Mouse (Mus musculus) hindbrain, embryonic 16.5 days (tissue): ENCODE measurements around the gene Smurf1. TPM values are rescaled to one million over a fixed set of nuclear protein-coding genes. Genes with fewer than 3 reads are reported as not detected.

Source experiments
- ATAC-seq: fragments of 200-750 bp; cut with Nextera tagmentation; 2 replicates; pipeline ENCODE4 v1.8.0; 2017; ENCODE audit warnings: moderate TSS enrichment, moderate library complexity
- H3K27ac ChIP-seq: fragments of 300-500 bp; sonication (generic); 2 replicates; pipeline ENCODE4 v1.5.1; 2014; ENCODE audit warnings: low read depth, mild to moderate bottlenecking, control low read depth, low read length, moderate library complexity
- H3K27me3 ChIP-seq: fragments of 300-500 bp; sonication (generic); replicated peaks from 2 replicates; pipeline ENCODE4 v1.6.1; 2014; ENCODE audit warnings: low read length; ENCODE audit not compliant: control insufficient read depth, insufficient read depth
- H3K36me3 ChIP-seq: fragments of 300-500 bp; sonication (generic); 2 replicates; pipeline ENCODE4 v1.6.1; 2014; ENCODE audit warnings: mild to moderate bottlenecking, low read length, moderate library complexity, mixed read lengths; ENCODE audit not compliant: control insufficient read depth, insufficient read depth
- H3K4me1 ChIP-seq: fragments of 300-500 bp; sonication (generic); 2 replicates; pipeline ENCODE4 v1.6.1; 2014; ENCODE audit warnings: low read depth, low read length; ENCODE audit not compliant: control insufficient read depth, insufficient read depth
- H3K4me2 ChIP-seq: fragments of 300-500 bp; sonication (generic); 2 replicates; pipeline ENCODE4 v1.6.1; 2014; ENCODE audit warnings: mild to moderate bottlenecking, low read length, control low read depth, moderate library complexity
- H3K4me3 ChIP-seq: fragments of 300-500 bp; sonication (generic); 2 replicates; pipeline ENCODE4 v1.5.1; 2014; ENCODE audit warnings: mild to moderate bottlenecking, low read length, control low read depth, moderate library complexity
- H3K9ac ChIP-seq: fragments of 300-500 bp; sonication (generic); 2 replicates; pipeline ENCODE4 v1.6.1; 2014; ENCODE audit warnings: low read depth, mild to moderate bottlenecking, control low read depth, low read length, moderate library complexity
- H3K9me3 ChIP-seq: fragments of 300-500 bp; sonication (generic); 2 replicates; pipeline ENCODE4 v1.6.1; 2014; ENCODE audit warnings: mild to moderate bottlenecking, low read length, moderate library complexity; ENCODE audit not compliant: control insufficient read depth
- WGBS: fragments of 180-500 bp; shearing (Covaris S2); extraction: QIAGEN DNeasy Blood & Tissue Kit; methylation state at CpG from one replicate; pipeline ENCODE4 v1.1.7; 2014; 5-methylcytosine and 5-hydroxymethylcytosine counted together
- polyA plus RNA-seq: library from polyadenylated mRNA; unstranded; fragments of >200 nt; fragmentation: Nextera tagmentation; extraction: Ambion mirVana; gene quantifications from 2 replicates; pipeline ENCODE4 v1.2.1, GENCODE M21; 2015

Smurf1 gene
- polyA plus RNA-seq, 1 experiment from 2014 or later: 14.9 TPM

DNA sequence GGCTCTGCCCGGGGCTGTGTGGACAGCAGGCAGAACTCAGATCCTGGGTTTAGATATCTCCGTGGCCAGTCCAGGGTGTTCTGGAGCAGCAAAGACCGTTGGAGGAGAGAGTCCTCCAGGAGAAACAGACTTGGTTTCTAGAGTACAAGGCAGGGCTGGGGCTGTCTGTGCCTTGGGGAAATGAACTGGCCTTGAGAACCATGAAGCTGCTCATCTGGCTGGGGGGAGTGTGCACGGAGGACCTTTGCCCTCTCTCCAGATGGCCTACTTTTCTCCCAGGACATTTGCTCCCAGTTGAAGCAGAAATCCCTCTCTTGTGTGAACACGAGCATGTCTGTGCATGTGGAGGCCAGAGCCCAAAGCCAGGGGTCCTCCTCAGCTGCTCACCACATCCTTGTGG is 93.3 kb downstream of the Smurf1 start:
- Histone ChIP-seq H3K4me3 (no peak overlapping the region), H3K9ac (no peak overlapping the region), H3K36me3 (no peaks in the 10 kb centered on the region), H3K9me3 (no peaks in the 10 kb centered on the region), H3K4me2 (no peak overlapping the region), H3K27me3 (no peaks in the 10 kb centered on the region), H3K27ac (no peak overlapping the region), H3K4me1 (no peaks in the 10 kb centered on the region)
- no peak for ATAC-seq
- whole genome bisulfite sequencing: 78% methylated on average over 5 of the region's 5 CpGs

GRCm38 (mm10) chr5:144871775-144872174 is 93.9 kb downstream of the Smurf1 start:
- Histone ChIP-seq H3K4me1 (no peaks in the 10 kb centered on the region), H3K9ac (no peak overlapping the region), H3K27ac (no peak overlapping the region), H3K4me3 (no peak overlapping the region), H3K4me2 (no peak overlapping the region), H3K27me3 (no peaks in the 10 kb centered on the region), H3K36me3 (no peaks in the 10 kb centered on the region), H3K9me3 (no peaks in the 10 kb centered on the region)
- 100% methylated on average over 1 of the region's 1 CpGs for WGBS
- ATAC-seq: no peak

DNA sequence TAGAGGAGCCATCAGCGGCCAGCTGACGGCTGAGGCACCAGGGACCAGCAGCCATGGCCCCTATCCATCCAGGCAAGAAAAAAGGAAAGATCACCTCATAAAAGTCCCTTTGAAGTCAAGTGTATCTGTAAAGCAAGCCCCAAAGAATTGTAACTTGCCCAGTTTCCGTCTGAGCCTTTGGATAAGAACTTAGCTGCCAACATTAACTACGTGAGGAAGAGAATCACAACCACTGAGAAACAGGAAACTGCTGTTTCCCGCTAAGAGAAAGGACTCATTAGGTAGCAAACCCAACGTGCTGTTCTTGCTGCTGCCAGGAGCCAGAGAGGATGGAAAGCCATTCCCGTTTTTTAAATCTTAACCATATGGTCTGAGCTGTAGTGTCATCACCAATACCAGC is 94.9 kb downstream of the Smurf1 start:
- H3K4me2 ChIP-seq: no peak overlapping the region
- H3K36me3 ChIP-seq: no peaks in the 10 kb centered on the region
- no peaks in the 10 kb centered on the region for H3K27me3 ChIP-seq
- no peak overlapping the region for H3K9ac ChIP-seq
- ATAC-seq: no peak
- H3K4me1 ChIP-seq: no peaks in the 10 kb centered on the region
- H3K27ac ChIP-seq: no peak overlapping the region
- WGBS: 86% methylated on average over 7 of the region's 7 CpGs
- H3K4me3 ChIP-seq: no peak overlapping the region
- no peaks in the 10 kb centered on the region for H3K9me3 ChIP-seq

GRCm38 (mm10) chr5:144869466-144869865 is 96.2 kb downstream of the Smurf1 start:
- H3K9ac ChIP-seq: no peak overlapping the region
- H3K9me3 ChIP-seq: no peaks in the 10 kb centered on the region
- H3K4me3 ChIP-seq: no peak overlapping the region
- no peaks in the 10 kb centered on the region for H3K36me3 ChIP-seq
- H3K27me3 ChIP-seq: no peaks in the 10 kb centered on the region
- ATAC-seq: no peak
- no peak overlapping the region for H3K4me2 ChIP-seq
- H3K27ac ChIP-seq: no peak overlapping the region
- H3K4me1 ChIP-seq: no peaks in the 10 kb centered on the region
- WGBS: 56% methylated on average over 7 of the region's 7 CpGs

DNA sequence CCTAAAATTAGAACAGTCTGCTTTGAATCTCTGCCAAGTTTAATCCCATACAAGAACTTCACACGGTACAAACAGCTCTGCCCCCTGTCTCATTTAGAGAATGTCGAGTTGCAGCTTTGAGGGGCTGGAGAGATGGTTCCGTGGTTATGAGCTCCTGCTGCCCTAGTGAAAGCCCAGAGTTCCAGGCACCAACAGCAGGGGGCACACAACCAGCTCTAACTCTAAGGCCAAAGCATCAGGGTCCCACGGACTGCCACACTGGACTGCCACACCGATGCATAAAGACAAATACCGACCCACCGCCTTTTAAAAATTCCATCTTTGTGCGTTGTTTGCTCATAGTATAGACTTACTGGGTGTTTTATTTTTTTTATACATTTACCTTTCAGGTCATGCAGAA is 98.7 kb downstream of the Smurf1 start:
- H3K9me3 ChIP-seq: no peaks in the 10 kb centered on the region
- H3K9ac ChIP-seq: no peak overlapping the region
- H3K27me3 ChIP-seq: no peaks in the 10 kb centered on the region
- H3K4me2 ChIP-seq: no peak overlapping the region
- no peak overlapping the region for H3K27ac ChIP-seq
- no peak for ATAC-seq
- no peaks in the 10 kb centered on the region for H3K36me3 ChIP-seq
- whole genome bisulfite sequencing: 82% methylated on average over 8 of the region's 8 CpGs
- H3K4me1 ChIP-seq: no peaks in the 10 kb centered on the region
- H3K4me3 ChIP-seq: no peak overlapping the region

- H3K4me1 ChIP-seq: no peaks in the 10 kb centered on the region
- H3K27ac ChIP-seq: no peak overlapping the region
- H3K9ac ChIP-seq: no peak overlapping the region
- H3K4me2 ChIP-seq: no peak overlapping the region
- no peak for ATAC-seq
- peaks cover 37% of the 10 kb centered on the region for H3K36me3 ChIP-seq
- H3K9me3 ChIP-seq: no peaks in the 10 kb centered on the region; the same call in 1 of the 2 replicates
- WGBS: 93% methylated on average over 8 of the region's 8 CpGs
- H3K4me3 ChIP-seq: no peak overlapping the region
- H3K27me3 ChIP-seq: no peaks in the 10 kb centered on the region
Observed at GRCm38 (mm10) chr5:144860913-144861312, 104.7 kb downstream of the Smurf1 start.

DNA sequence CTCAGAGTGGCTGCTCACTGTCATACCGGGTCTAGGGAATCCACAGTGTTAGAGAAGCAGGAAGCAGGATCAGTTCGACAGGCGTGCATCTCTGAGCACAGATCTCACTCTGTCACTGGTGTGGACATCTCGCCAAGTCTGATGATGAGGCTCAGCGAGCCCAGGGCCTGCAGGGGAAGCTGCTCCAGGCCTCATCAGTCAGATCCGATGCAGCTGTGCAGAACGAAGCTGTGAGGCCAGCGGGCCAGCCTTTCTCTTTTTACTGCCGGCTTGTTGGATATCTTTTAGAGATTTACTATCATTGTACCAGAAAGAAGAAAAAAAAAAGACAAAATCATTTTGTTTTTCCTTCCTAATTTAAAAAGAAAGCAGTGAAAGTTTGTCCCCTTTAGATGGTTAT is 106.4 kb downstream of the Smurf1 start:
- Histone ChIP-seq H3K9ac (no peak overlapping the region), H3K27me3 (no peaks in the 10 kb centered on the region), H3K9me3 (no peaks in the 10 kb centered on the region; the same call in 1 of the 2 replicates), H3K27ac (no peak overlapping the region), H3K4me2 (no peak overlapping the region), H3K4me1 (no peaks in the 10 kb centered on the region), H3K36me3 (peaks cover 44% of the 10 kb centered on the region), H3K4me3 (no peak overlapping the region)
- ATAC-seq: no peak
- WGBS: 98% methylated on average over 9 of the region's 9 CpGs

GRCm38 (mm10) chr5:144858527-144858926 is 107.1 kb downstream of the Smurf1 start:
- no peak overlapping the region for H3K4me3 ChIP-seq
- 94% methylated on average over 15 of the region's 15 CpGs for WGBS
- H3K27me3 ChIP-seq: no peaks in the 10 kb centered on the region
- H3K4me1 ChIP-seq: no peaks in the 10 kb centered on the region
- no peak overlapping the region for H3K4me2 ChIP-seq
- no peak overlapping the region for H3K27ac ChIP-seq
- no peaks in the 10 kb centered on the region; the same call in 1 of the 2 replicates for H3K9me3 ChIP-seq
- peaks cover 50% of the 10 kb centered on the region for H3K36me3 ChIP-seq
- no peak for ATAC-seq
- H3K9ac ChIP-seq: no peak overlapping the region

DNA sequence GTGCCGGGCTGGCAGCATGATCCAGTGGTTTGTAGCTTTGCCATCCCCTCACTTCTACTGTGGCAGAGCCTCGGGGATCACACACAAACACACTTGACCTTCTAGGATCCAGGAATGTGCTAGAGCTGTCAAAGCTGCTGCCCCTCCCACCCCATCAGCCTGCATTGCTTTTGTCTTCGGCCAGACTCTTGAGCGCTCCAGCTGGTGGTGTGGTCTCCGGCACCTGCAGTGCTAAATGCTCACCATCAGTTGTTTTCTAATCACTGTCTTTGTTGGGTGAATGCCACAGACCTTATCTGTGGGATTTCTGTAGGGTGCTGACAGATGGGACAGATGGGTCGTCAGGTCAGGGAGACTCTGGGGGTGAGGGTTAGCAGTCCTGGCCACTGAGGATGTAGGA is 109.7 kb downstream of the Smurf1 start:
- Histone ChIP-seq H3K4me1 (no peaks in the 10 kb centered on the region), H3K9me3 (no peaks in the 10 kb centered on the region; the same call in 1 of the 2 replicates), H3K36me3 (peaks cover 64% of the 10 kb centered on the region), H3K27ac (no peak overlapping the region), H3K27me3 (no peaks in the 10 kb centered on the region), H3K9ac (no peak overlapping the region), H3K4me2 (no peak overlapping the region), H3K4me3 (no peak overlapping the region)
- ATAC-seq: no peak
- WGBS: 58% methylated on average over 6 of the region's 6 CpGs

- ATAC-seq: no peak
- H3K9me3 ChIP-seq: no peaks in the 10 kb centered on the region
- H3K36me3 ChIP-seq: peaks cover 64% of the 10 kb centered on the region
- no peaks in the 10 kb centered on the region for H3K4me1 ChIP-seq
- no peak overlapping the region for H3K4me3 ChIP-seq
- H3K27ac ChIP-seq: no peak overlapping the region
- no peak overlapping the region for H3K4me2 ChIP-seq
- no peaks in the 10 kb centered on the region for H3K27me3 ChIP-seq
- no peak overlapping the region for H3K9ac ChIP-seq
- 93% methylated on average over 5 of the region's 5 CpGs for WGBS
Observed at GRCm38 (mm10) chr5:144853931-144854330, 111.7 kb downstream of the Smurf1 start.
